Mouse (Mus musculus) hindbrain, embryonic 14.5 days (tissue): ENCODE results near the gene Pxylp1. TPM values are rescaled to one million over a fixed set of nuclear protein-coding genes. Genes with fewer than 3 reads are reported as not detected.

Experiments used
- ATAC-seq: fragments of 200-750 bp; cut with Nextera tagmentation; 2 replicates; pipeline ENCODE4 v1.8.0; 2017; ENCODE audit warnings: moderate number of reproducible peaks, mild to moderate bottlenecking, moderate TSS enrichment, moderate library complexity; ENCODE audit not compliant: low FRiP score
- DNase-seq: peaks from one replicate; pipeline ENCODE4 v3.0.0-alpha.2; 2015; ENCODE audit warnings: low spot score
- H3K27ac ChIP-seq: fragments of 300-500 bp; sonication (generic); 2 replicates; pipeline ENCODE4 v1.5.1; 2014; ENCODE audit warnings: mild to moderate bottlenecking, moderate library complexity
- H3K27me3 ChIP-seq: fragments of 300-500 bp; sonication (generic); 2 replicates; pipeline ENCODE4 v1.6.1; 2014; ENCODE audit warnings: mild to moderate bottlenecking, low read length, mixed read lengths; ENCODE audit not compliant: control insufficient read depth, insufficient read depth
- H3K36me3 ChIP-seq: fragments of 300-500 bp; sonication (generic); replicated peaks from 2 replicates; pipeline ENCODE4 v1.6.1; 2014; ENCODE audit not compliant: control insufficient read depth, insufficient read depth
- H3K4me1 ChIP-seq: fragments of 300-500 bp; sonication (generic); replicated peaks from 2 replicates; pipeline ENCODE4 v1.6.1; 2014; ENCODE audit warnings: antibody characterized with exemption, low read length, mixed read lengths; ENCODE audit not compliant: control insufficient read depth, insufficient read depth
- H3K4me2 ChIP-seq: fragments of 300-500 bp; sonication (generic); replicated peaks from 2 replicates; pipeline ENCODE4 v1.6.1; 2014; ENCODE audit warnings: mild to moderate bottlenecking, moderate library complexity
- H3K4me3 ChIP-seq: fragments of 300-500 bp; sonication (generic); replicated peaks from 2 replicates; pipeline ENCODE4 v1.5.1; 2014; ENCODE audit warnings: mild to moderate bottlenecking, low read length
- H3K9ac ChIP-seq: fragments of 300-500 bp; sonication (generic); 2 replicates; pipeline ENCODE4 v1.6.1; 2014
- H3K9me3 ChIP-seq: fragments of 300-500 bp; sonication (generic); 2 replicates; pipeline ENCODE4 v1.6.1; 2016; ENCODE audit warnings: low read length; ENCODE audit not compliant: control insufficient read depth
- WGBS: fragments of 180-500 bp; shearing (Covaris S2); extraction: QIAGEN DNeasy Blood & Tissue Kit; methylation state at CpG from one replicate; pipeline ENCODE4 v1.1.7; 2014; 5-methylcytosine and 5-hydroxymethylcytosine counted together
- polyA plus RNA-seq: library from polyadenylated mRNA; unstranded; fragments of >200 nt; fragmentation: Nextera tagmentation; extraction: Ambion mirVana; gene quantifications from 2 replicates; pipeline ENCODE4 v1.2.1, GENCODE M21; 2014

Pxylp1 gene
- polyA plus RNA-seq, 1 experiment from 2014 or later, result 34.6 TPM

GRCm38 (mm10) chr9:96893582-96893981 lies 1.1 kb upstream of the Pxylp1 start:
- H3K4me1 ChIP-seq, result peaks cover 33% of the 10 kb centered on the region
- no peak overlapping the region for H3K9ac ChIP-seq
- no peak for DNase-seq
- 37% methylated on average over 5 of the region's 5 CpGs for WGBS
- H3K4me2 ChIP-seq, result no peak overlapping the region
- no peaks in the 10 kb centered on the region for H3K27me3 ChIP-seq
- H3K36me3 ChIP-seq, result no peaks in the 10 kb centered on the region
- H3K4me3 ChIP-seq, result no peak overlapping the region
- peak overlapping the region; percentile 78; the same call in 1 of the 2 replicates for H3K27ac ChIP-seq
- no peaks in the 10 kb centered on the region for H3K9me3 ChIP-seq
- no peak for ATAC-seq

DNA sequence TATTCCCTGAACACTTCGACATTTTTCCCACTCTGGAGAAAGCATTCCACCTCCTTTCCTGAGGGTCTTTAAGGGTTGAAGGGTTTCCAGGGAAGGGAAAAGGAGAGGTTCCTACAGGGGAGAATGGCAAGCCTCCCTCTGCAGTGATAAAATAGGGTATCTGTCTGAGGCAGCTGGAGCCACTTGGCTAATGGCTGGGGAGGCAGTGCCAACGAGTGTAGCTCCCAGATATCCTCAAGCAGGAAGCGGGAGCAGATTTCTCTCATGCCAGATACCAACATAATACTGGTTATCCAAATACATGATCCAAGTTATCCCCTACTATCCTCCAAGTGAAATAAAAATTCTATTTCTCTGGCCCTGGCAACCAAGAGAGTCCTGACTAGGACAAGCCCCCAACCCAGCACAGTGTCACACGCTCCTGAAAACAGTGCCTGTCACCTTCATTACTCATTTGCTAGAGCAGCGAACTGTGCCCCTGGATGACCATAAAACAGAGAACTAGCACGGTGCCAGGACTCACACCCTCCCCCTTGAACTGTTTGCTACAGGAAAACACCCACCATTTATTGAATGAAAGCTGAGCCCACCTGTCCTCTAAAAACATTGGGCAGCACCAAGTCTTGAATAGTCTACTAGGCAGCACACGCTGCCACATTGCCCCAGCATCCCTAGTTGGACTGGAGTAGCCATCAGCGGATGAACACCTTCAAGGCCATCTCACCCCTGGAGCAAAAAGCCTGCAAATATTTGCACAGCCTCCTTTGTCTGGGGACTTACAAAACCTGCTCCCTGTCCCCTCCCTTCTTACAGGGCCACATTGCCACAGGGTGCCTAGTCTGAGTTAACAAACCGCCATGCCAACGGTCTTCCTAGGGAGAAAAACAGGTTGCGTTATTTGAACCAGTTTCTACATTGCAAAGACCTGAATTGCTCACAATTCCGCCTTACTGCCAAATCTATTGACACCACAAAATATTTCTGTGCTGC lies 833 bp downstream of the Pxylp1 start:
- peaks cover 48% of the 10 kb centered on the region for H3K4me1 ChIP-seq
- H3K36me3 ChIP-seq, result no peaks in the 10 kb centered on the region
- DNase-seq (no peak), ATAC-seq (no peak)
- WGBS, result 48% methylated on average over 12 of the region's 12 CpGs
- H3K27me3 ChIP-seq, result no peaks in the 10 kb centered on the region
- no peaks in the 10 kb centered on the region for H3K9me3 ChIP-seq
- H3K4me3 ChIP-seq, result no peak overlapping the region
- no peak overlapping the region; the same call in 1 of the 2 replicates for H3K9ac ChIP-seq
- peak overlapping the region; percentile 30 for H3K4me2 ChIP-seq
- peak overlapping the region; percentile 78 for H3K27ac ChIP-seq

- Histone ChIP-seq H3K4me3 (no peak overlapping the region), H3K4me1 (peaks cover 51% of the 10 kb centered on the region), H3K4me2 (peak overlapping the region; percentile 8), H3K36me3 (no peaks in the 10 kb centered on the region), H3K9ac (no peak overlapping the region), H3K27me3 (no peaks in the 10 kb centered on the region), H3K27ac (no peak overlapping the region), H3K9me3 (no peaks in the 10 kb centered on the region)
- 91% methylated on average over 6 of the region's 6 CpGs for WGBS
- no peak for ATAC-seq
- no peak for DNase-seq
Observed at GRCm38 (mm10) chr9:96890756-96891155, 1.7 kb downstream of the Pxylp1 start.

DNA sequence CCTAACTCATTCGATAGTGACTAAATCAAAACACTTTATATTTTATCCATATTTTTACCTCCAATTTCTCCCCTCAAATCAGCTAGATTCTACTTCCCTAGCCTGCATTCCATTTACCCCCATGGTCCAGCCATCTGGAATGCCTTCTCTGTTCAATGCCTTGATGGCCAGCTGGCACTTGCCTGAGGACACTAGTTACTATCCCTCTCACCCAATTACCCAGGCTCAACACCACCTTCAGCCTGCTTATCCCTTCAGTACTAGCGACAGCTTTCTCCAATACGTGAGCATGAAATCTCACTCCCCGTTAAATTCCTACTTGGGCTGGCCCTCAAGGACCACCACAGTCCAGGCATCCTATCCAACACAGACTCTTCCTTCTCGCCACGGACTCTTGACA lies 2.2 kb downstream of the Pxylp1 start:
- peak overlapping the region; percentile 93 for H3K4me2 ChIP-seq
- peaks cover 51% of the 10 kb centered on the region for H3K4me1 ChIP-seq
- DNase-seq (no peak), ATAC-seq (no peak)
- no peak overlapping the region for H3K9ac ChIP-seq
- no peaks in the 10 kb centered on the region for H3K9me3 ChIP-seq
- 56% methylated on average over 6 of the region's 6 CpGs for WGBS
- no peaks in the 10 kb centered on the region for H3K27me3 ChIP-seq
- H3K36me3 ChIP-seq, result no peaks in the 10 kb centered on the region
- no peak overlapping the region for H3K4me3 ChIP-seq
- H3K27ac ChIP-seq, result peak overlapping the region; percentile 81

GRCm38 (mm10) chr9:96889345-96890021 lies 3.0 kb downstream of the Pxylp1 start:
- ATAC-seq (peak; percentile 83), DNase-seq (peak; percentile 88)
- Histone ChIP-seq H3K27me3 (no peaks in the 10 kb centered on the region), H3K9ac (peak overlapping the region; percentile 83), H3K4me3 (peak overlapping the region; percentile 67), H3K4me1 (peaks cover 51% of the 10 kb centered on the region), H3K9me3 (no peaks in the 10 kb centered on the region), H3K27ac (peak overlapping the region; percentile 81), H3K36me3 (no peaks in the 10 kb centered on the region), H3K4me2 (peak overlapping the region; percentile 93)
- WGBS, result under 1% methylated on average over 64 of the region's 66 CpGs

DNA sequence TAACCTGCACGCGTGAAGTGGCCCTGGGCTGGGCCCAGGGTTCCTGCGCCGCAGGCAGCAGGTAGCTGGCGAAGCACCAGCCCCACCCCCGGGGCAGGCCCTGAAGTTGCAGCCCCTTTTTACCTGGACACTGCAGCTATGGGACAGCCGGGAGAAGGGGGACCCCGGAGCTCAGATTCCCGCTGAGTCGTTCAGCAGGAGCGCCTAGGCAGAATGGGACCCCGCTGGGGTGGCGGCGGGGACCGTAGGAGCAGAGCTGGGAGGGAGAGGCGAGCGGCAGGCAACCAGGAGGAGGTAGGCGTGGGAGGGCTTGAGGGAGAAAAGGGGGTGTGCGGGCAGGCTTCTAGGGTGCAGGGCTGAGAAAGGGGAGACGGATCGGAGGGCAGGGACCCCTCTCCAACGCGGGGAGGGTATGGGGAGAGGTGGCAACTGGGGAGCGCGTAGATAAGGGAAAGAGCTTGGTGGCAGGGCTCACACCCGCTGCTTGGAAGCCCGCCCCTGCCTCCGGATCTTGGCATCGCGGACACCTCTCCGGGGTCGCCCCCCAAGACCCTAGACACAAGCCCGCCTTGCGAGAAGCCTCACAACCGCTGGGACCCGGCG lies 3.6 kb downstream of the Pxylp1 start:
- Histone ChIP-seq H3K4me2 (peak overlapping the region; percentile 93), H3K4me3 (peak overlapping the region; percentile 67), H3K36me3 (no peaks in the 10 kb centered on the region), H3K27me3 (no peaks in the 10 kb centered on the region), H3K9ac (peak overlapping the region; percentile 83), H3K9me3 (no peaks in the 10 kb centered on the region), H3K4me1 (peaks cover 52% of the 10 kb centered on the region), H3K27ac (peak overlapping the region; percentile 81)
- DNase-seq (no peak), ATAC-seq (peak; percentile 1; the same call in 1 of the 2 replicates)
- WGBS, result under 1% methylated on average over 36 of the region's 37 CpGs

- H3K9ac ChIP-seq, result peak overlapping the region; percentile 83; the same call in 1 of the 2 replicates
- DNase-seq (peak; percentile 39), ATAC-seq (peak; percentile 32)
- H3K27me3 ChIP-seq, result no peaks in the 10 kb centered on the region
- peak overlapping the region; percentile 93 for H3K4me2 ChIP-seq
- H3K9me3 ChIP-seq, result no peaks in the 10 kb centered on the region
- 0 out of 2 replicates have a peak overlapping the region, but pooled peaks have one; percentile 7 for H3K27ac ChIP-seq
- 8% methylated on average over 6 of the region's 6 CpGs for WGBS
- H3K4me1 ChIP-seq, result peaks cover 48% of the 10 kb centered on the region
- H3K36me3 ChIP-seq, result no peaks in the 10 kb centered on the region
- peak overlapping the region; percentile 67 for H3K4me3 ChIP-seq
Observed at GRCm38 (mm10) chr9:96887954-96888353, 4.5 kb downstream of the Pxylp1 start.

- Histone ChIP-seq H3K9ac (peak overlapping the region; percentile 83; the same call in 1 of the 2 replicates), H3K36me3 (no peaks in the 10 kb centered on the region)
- no peak for ATAC-seq
Observed at GRCm38 (mm10) chr9:96887492-96887891, 5.0 kb downstream of the Pxylp1 start.

DNA sequence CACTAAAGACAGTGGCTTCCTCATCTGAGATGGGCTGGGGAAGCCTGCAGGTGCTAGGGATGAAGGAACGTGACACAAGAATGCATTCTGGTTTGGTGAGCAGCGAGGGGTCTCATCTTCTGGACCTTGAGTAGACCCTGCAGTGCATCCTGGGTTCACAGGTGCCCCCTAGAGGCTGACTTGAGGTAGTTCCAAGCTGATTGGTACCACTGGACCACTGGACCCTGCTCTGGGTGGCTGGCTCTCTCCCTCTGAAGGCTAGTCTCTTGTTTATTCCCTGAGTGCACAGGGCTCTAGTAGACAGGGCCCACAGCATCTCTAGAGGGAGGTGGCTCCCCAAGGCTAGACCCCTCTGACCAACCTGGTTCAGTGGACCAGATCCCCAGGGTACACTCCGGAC lies 6.7 kb downstream of the Pxylp1 start:
- no peaks in the 10 kb centered on the region for H3K36me3 ChIP-seq
- no peaks in the 10 kb centered on the region for H3K27me3 ChIP-seq
- ATAC-seq (no peak), DNase-seq (no peak)
- WGBS, result 69% methylated on average over 3 of the region's 3 CpGs
- peaks cover 39% of the 10 kb centered on the region for H3K4me1 ChIP-seq
- H3K9me3 ChIP-seq, result no peaks in the 10 kb centered on the region
- no peak overlapping the region for H3K4me3 ChIP-seq
- no peak overlapping the region for H3K9ac ChIP-seq
- no peak overlapping the region for H3K4me2 ChIP-seq
- H3K27ac ChIP-seq, result no peak overlapping the region

More at GRCm38 (mm10) chr9:96887492-96887891, 5.0 kb downstream of the Pxylp1 start:
- Histone ChIP-seq H3K27me3 (no peaks in the 10 kb centered on the region), H3K27ac (0 out of 2 replicates have a peak overlapping the region, but pooled peaks have one; percentile 7), H3K4me2 (peak overlapping the region; percentile 93), H3K4me3 (peak overlapping the region; percentile 67), H3K9me3 (no peaks in the 10 kb centered on the region), H3K4me1 (peaks cover 48% of the 10 kb centered on the region)
- DNase-seq, result no peak
